Mouse (Mus musculus): ENCODE results near the gene Psmf1. TPM values are rescaled to one million over a fixed set of nuclear protein-coding genes. Genes with fewer than 3 reads are reported as not detected.

Gene Psmf1
- polyA plus RNA-seq, 1 experiment from 2014 or later, result 40.0 TPM

DNA sequence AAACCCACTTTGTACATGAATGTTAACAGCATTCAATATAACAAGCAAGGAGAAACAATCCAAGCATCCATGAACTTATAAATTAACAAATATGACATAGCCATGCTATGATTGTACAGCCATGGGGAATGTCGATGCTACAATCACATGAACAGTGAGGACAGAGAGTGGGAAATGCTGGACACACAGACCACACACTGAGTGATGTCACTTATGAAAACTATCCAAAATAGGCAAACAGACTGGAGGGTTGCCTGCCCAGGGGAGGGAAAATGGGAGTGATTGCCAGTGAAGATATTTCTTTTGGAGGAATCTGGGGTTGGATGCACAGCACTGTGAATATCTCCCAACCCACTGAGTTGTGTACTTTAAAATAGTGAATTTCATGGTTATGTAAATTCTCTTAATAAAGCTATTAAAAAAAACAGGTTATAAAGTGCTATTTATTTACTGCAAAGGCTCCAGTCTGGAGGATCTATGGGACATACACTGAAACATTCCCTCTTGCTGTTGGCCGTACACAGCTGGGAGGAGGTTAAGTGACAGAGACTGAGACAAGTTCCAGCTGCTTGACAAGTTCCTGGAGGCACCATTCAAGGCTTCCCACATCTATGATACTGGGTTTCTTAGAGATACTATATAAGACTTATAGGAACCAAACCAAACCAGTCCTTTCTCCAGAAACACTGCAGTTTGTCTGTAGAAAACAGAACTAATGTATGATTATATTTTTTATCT lies 27.5 kb downstream of the Psmf1 start:
- 87% methylated on average over 2 of the region's 2 CpGs for WGBS
- Histone ChIP-seq H3K9ac (no peak overlapping the region), H3K36me3 (peaks cover 47% of the 10 kb centered on the region), H3K4me3 (no peak overlapping the region), H3K4me2 (no peak overlapping the region), H3K9me3 (no peaks in the 10 kb centered on the region), H3K4me1 (no peaks in the 10 kb centered on the region), H3K27ac (no peak overlapping the region), H3K27me3 (no peaks in the 10 kb centered on the region)
- ATAC-seq (ENCODE audit: insufficient number of reproducible peaks, low FRiP score, low TSS enrichment, low read depth), result no peak

GRCm38 (mm10) chr2:151715526-151715925 lies 28.5 kb downstream of the Psmf1 start:
- no peak for ATAC-seq (ENCODE audit: insufficient number of reproducible peaks, low FRiP score, low TSS enrichment, low read depth)
- Histone ChIP-seq H3K36me3 (peaks cover 39% of the 10 kb centered on the region), H3K4me1 (no peaks in the 10 kb centered on the region), H3K27me3 (no peaks in the 10 kb centered on the region), H3K9ac (no peak overlapping the region), H3K27ac (no peak overlapping the region), H3K4me3 (no peak overlapping the region), H3K9me3 (no peaks in the 10 kb centered on the region), H3K4me2 (no peak overlapping the region)
- WGBS, result 88% methylated on average over 4 of the region's 4 CpGs

DNA sequence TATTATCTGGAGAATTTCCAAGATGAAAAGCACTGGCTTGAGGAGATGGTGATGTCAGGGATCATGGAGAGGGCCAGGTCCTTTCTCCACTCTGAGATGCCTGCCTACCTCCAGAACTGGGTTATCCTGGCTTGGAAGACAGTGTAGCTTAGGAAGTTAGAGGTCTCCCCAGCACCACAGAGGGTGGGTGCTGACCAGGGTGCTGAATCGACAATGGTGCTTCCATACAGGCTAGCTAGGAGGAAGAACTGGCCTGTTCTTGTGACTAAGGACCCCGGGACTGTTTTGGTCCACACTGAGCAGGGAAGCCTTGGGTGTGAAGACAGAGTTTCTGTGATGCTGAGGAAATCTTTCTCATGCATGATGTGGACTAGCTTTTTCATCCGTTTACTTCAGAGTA lies 31.3 kb downstream of the Psmf1 start:
- H3K4me3 ChIP-seq, result no peak overlapping the region
- ATAC-seq (ENCODE audit: insufficient number of reproducible peaks, low FRiP score, low TSS enrichment, low read depth), result no peak
- no peaks in the 10 kb centered on the region for H3K27me3 ChIP-seq
- H3K9ac ChIP-seq, result no peak overlapping the region
- no peak overlapping the region for H3K4me2 ChIP-seq
- 33% methylated on average over 3 of the region's 3 CpGs for WGBS
- H3K9me3 ChIP-seq, result no peaks in the 10 kb centered on the region
- H3K27ac ChIP-seq, result no peak overlapping the region
- no peaks in the 10 kb centered on the region for H3K4me1 ChIP-seq
- H3K36me3 ChIP-seq, result peaks cover 12% of the 10 kb centered on the region

DNA sequence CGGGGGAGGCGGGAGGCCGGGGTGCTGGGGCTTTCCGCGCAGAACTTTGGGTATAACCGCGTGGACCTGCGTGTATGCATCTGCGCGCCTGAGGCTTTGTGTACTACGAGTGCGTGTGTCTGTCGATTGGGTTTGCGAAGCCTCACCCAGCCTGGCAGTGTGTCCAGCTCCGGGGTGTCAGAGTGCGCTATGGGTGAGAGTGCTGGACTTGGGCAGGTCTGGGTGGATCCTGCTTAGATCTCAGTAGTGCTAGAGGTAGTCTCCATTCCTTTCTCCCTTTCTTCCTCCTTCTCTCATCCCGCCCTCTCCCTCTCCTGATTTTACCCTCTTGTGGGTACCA lies 41.2 kb downstream of the Psmf1 start:
- Histone ChIP-seq H3K27ac (no peak overlapping the region), H3K36me3 (no peaks in the 10 kb centered on the region), H3K4me1 (peaks cover 15% of the 10 kb centered on the region), H3K4me2 (peak overlapping the region; percentile 99), H3K4me3 (peak overlapping the region; percentile 63), H3K27me3 (peaks cover 49% of the 10 kb centered on the region), H3K9me3 (no peaks in the 10 kb centered on the region), H3K9ac (peak overlapping the region; percentile 72)
- 4% methylated on average over 17 of the region's 17 CpGs for WGBS
- peak; percentile 26; the same call in 1 of the 2 replicates for ATAC-seq (ENCODE audit: insufficient number of reproducible peaks, low FRiP score, low TSS enrichment, low read depth)

- Histone ChIP-seq H3K27ac (no peak overlapping the region), H3K9ac (peak overlapping the region; percentile 72), H3K27me3 (peaks cover 49% of the 10 kb centered on the region), H3K4me1 (peaks cover 15% of the 10 kb centered on the region), H3K4me2 (peak overlapping the region; percentile 99), H3K4me3 (peak overlapping the region; percentile 63), H3K9me3 (no peaks in the 10 kb centered on the region), H3K36me3 (no peaks in the 10 kb centered on the region)
- ATAC-seq (ENCODE audit: insufficient number of reproducible peaks, low FRiP score, low TSS enrichment, low read depth), result peak; percentile 64
- WGBS, result under 1% methylated on average over 77 of the region's 97 CpGs
Observed at GRCm38 (mm10) chr2:151702146-151702850, 41.7 kb downstream of the Psmf1 start.

- no peaks in the 10 kb centered on the region for H3K9me3 ChIP-seq
- no peak for ATAC-seq (ENCODE audit: insufficient number of reproducible peaks, low FRiP score, low TSS enrichment, low read depth)
- peaks cover 15% of the 10 kb centered on the region for H3K4me1 ChIP-seq
- peaks cover 49% of the 10 kb centered on the region for H3K27me3 ChIP-seq
- peak within 1 kb of the TSS; percentile 63 for H3K4me3 ChIP-seq
- WGBS, result 4% methylated on average over 25 of the region's 25 CpGs
- no peaks in the 10 kb centered on the region for H3K36me3 ChIP-seq
- peak within 1 kb of the TSS; percentile 72 for H3K9ac ChIP-seq
- H3K4me2 ChIP-seq, result peak within 1 kb of the TSS; percentile 99
- no peak within 1 kb of the TSS for H3K27ac ChIP-seq
Observed at GRCm38 (mm10) chr2:151701231-151702145, 42.5 kb downstream of the Psmf1 start, which contains the start of gene Tmem74b. Tmem74b (plus strand) TSS chr2:151702008.

DNA sequence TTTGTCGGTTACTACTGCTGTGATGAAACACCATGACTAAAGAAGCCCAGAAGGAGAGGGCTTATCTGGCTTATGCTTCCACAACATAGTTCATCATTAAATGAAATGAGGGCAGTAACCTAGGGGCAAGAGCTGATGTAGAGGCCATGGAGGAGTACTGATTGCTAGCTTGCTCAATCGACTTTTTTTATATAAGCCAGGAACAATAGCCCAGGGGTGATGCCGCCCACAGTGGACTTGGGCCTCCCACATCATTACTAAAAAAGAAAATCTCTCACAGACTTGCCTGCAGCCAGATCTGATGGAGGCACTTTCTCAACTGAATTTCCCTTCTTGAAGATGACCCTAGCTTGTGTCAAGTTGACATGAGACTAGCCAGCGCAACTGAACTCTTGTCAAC lies 61.0 kb downstream of the Psmf1 start:
- no peak for ATAC-seq (ENCODE audit: insufficient number of reproducible peaks, low FRiP score, low TSS enrichment, low read depth)
- H3K9me3 ChIP-seq, result no peaks in the 10 kb centered on the region
- no peak overlapping the region for H3K27ac ChIP-seq
- no peak overlapping the region for H3K9ac ChIP-seq
- H3K4me3 ChIP-seq, result no peak overlapping the region
- 85% methylated on average over 4 of the region's 4 CpGs for WGBS
- H3K36me3 ChIP-seq, result no peaks in the 10 kb centered on the region
- no peak overlapping the region for H3K4me2 ChIP-seq
- H3K27me3 ChIP-seq, result no peaks in the 10 kb centered on the region
- no peaks in the 10 kb centered on the region for H3K4me1 ChIP-seq

DNA sequence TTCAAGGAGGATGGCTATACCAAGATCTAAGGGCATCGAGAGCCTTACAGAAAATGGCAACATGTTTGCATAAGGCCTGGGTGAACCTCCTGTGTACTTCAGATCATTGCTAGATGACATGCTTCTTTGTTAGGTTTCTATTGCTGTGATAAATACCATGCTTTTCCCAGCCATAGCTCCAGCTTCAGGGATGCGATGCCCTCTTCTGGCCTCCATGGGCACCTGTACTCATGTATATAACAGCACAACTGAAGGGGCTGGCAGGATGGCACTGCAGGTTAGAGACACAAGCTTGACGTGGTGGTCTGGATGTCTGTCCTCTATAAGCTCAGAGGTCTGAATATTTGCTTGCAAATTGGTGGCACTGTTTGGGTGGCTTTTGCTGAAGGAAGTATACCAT lies 61.6 kb downstream of the Psmf1 start:
- ATAC-seq (ENCODE audit: insufficient number of reproducible peaks, low FRiP score, low TSS enrichment, low read depth), result no peak
- no peak overlapping the region for H3K4me3 ChIP-seq
- H3K27ac ChIP-seq, result no peak overlapping the region
- no peaks in the 10 kb centered on the region for H3K27me3 ChIP-seq
- no peaks in the 10 kb centered on the region for H3K36me3 ChIP-seq
- H3K9ac ChIP-seq, result no peak overlapping the region
- WGBS, result 57% methylated on average over 3 of the region's 3 CpGs
- H3K9me3 ChIP-seq, result no peaks in the 10 kb centered on the region
- no peak overlapping the region for H3K4me2 ChIP-seq
- H3K4me1 ChIP-seq, result no peaks in the 10 kb centered on the region

DNA sequence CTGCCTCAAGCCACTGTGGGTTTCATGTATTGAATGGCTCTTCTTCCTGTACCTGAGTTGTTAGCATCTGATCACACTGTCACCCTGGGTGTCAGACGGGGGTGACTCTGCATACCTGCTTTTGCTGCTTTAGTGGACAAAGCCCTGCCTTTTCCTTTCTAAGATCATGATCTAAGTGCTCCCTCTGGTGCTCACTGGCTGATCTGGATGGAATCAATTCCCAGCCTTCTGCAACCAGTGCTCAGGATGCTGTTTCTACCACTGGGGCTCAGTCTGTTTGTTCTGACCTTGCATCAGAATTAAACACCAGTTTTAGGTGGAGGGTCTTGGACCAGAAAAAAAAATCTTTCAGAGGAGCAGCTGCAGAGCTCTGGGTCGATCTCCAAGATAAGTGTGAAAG lies 67.8 kb downstream of the Psmf1 start:
- H3K4me2 ChIP-seq, result no peak overlapping the region
- H3K27me3 ChIP-seq, result no peaks in the 10 kb centered on the region
- no peaks in the 10 kb centered on the region for H3K4me1 ChIP-seq
- no peaks in the 10 kb centered on the region for H3K36me3 ChIP-seq
- no peak overlapping the region for H3K9ac ChIP-seq
- no peak for ATAC-seq (ENCODE audit: insufficient number of reproducible peaks, low FRiP score, low TSS enrichment, low read depth)
- H3K27ac ChIP-seq, result no peak overlapping the region
- H3K9me3 ChIP-seq, result no peaks in the 10 kb centered on the region
- 52% methylated on average over 2 of the region's 2 CpGs for WGBS
- no peak overlapping the region for H3K4me3 ChIP-seq

GRCm38 (mm10) chr2:151670968-151671329 lies 73.0 kb downstream of the Psmf1 start:
- H3K4me2 ChIP-seq, result no peak overlapping the region
- 42% methylated on average over 1 of the region's 1 CpGs for WGBS
- no peak overlapping the region for H3K4me3 ChIP-seq
- no peaks in the 10 kb centered on the region for H3K4me1 ChIP-seq
- peaks cover 8% of the 10 kb centered on the region for H3K27me3 ChIP-seq
- ATAC-seq (ENCODE audit: insufficient number of reproducible peaks, low FRiP score, low TSS enrichment, low read depth), result peak; percentile 65
- H3K9me3 ChIP-seq, result no peaks in the 10 kb centered on the region
- H3K9ac ChIP-seq, result no peak overlapping the region
- no peak overlapping the region for H3K27ac ChIP-seq
- no peaks in the 10 kb centered on the region for H3K36me3 ChIP-seq

DNA sequence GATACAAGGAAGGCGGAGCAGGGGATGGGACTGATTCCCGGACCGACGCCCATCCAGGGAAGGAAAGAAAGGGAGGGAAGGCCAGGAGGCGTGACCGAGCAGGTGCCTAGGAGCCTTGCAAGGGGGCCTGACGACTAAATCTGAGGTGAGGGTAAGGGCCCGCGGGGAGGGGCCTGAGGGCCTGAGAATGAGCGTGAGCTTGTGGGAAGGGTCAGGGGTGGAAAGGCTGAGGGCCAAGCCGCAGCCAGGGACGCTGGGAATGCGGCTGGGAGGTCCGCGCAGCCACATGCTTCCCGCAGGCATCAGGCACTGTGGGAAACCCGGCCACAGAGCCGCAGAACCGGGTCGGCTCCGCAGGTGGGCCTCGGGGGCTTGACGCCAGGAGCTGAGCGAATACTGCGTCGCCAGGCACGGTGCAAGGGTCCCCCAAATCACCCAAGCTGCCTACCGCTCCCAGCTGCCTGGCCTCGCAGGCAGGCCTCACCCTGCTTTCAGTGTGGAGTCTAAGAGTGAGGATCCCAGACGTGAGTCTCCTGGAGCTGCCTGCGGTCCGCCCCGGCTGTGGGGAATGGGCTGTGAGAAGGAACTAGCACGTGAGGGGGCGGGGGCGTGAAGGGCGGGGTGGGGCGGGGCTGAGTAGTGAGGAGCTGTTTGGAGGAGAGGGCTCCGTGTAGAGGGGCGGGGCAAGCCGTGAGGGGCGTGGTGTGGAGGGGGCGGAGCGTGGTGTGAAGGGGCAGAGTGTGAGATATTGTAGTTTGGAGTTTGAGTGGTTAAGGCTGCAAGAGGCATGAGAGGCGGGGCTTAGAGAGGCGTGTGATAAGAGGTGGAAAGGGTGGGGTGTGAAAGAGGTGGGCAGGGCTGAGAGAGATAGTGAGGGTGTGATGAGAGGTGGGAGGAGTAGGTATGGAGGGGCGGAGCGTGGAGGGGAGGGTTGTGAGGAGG lies 73.7 kb downstream of the Psmf1 start:
- Histone ChIP-seq H3K27ac (no peak overlapping the region), H3K4me3 (no peak overlapping the region), H3K27me3 (peaks cover 8% of the 10 kb centered on the region), H3K4me2 (no peak overlapping the region), H3K9ac (no peak overlapping the region), H3K9me3 (no peaks in the 10 kb centered on the region), H3K36me3 (no peaks in the 10 kb centered on the region), H3K4me1 (no peaks in the 10 kb centered on the region)
- peak; percentile 63 for ATAC-seq (ENCODE audit: insufficient number of reproducible peaks, low FRiP score, low TSS enrichment, low read depth)
- 40% methylated on average over 48 of the region's 48 CpGs for WGBS

Data from limb, embryonic 15.5 days (tissue).